Mouse (Mus musculus): ENCODE data around the gene Esyt2.
A peak's percentile ranks its signal among the peaks of the same experiment; 100 is the strongest.

Esyt2 gene

GRCm38 (mm10) chr12:116362091-116362490 lies 81.1 kb downstream of the Esyt2 start:
- DNase-seq (ENCODE audit: low spot score in 2 of 2), result no peak

DNA sequence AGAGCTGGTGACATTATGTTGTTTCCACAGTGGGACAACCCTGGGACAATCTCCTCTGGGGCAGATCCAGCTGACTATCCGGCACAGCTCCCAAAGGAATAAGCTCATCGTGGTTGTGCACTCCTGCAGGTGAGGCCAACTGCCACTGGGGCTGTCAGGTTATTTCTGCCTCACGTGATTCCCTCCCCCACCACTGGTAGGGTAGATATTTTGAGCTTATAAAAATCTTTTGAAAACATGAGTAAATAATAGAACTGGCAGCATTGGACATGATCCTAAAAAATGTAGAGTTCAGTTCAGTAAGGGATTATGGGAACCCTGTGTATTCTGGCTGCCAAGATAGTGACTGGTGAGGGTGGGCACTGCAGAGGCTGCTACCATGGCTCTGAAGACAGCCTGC lies 85.9 kb downstream of the Esyt2 start:
- no peak for DNase-seq (ENCODE audit: low spot score in 2 of 2)

- no peak for DNase-seq (ENCODE audit: low spot score in 2 of 2)
These were observed 86.3 kb downstream of the Esyt2 start for GRCm38 (mm10) chr12:116367346-116367745.

GRCm38 (mm10) chr12:116368857-116369256 lies 87.9 kb downstream of the Esyt2 start:
- DNase-seq (ENCODE audit: low spot score in 2 of 2), result no peak

GRCm38 (mm10) chr12:116383101-116383500 lies 102.1 kb downstream of the Esyt2 start:
- DNase-seq (ENCODE audit: low spot score in 2 of 2), result no peak

DNA sequence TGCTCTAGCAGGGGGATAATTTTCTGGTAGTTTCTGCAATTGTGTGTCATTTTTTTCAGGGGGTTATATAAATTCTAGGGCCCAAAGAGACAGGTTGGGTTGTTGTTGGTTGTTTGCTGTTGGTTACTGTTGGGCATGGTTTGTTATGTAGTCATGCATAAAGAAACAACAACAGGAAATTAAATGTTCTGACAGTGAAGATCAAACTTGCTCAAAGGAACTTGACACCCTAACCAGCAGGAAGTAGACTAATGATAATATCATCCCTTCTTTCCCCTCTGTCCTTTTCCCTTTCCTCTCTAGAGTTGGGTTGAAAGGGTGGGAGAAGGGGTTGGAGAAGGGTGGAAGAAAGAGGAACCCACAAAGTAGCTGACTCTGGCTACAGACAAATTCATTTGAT lies 103.0 kb downstream of the Esyt2 start:
- no peak for DNase-seq (ENCODE audit: low spot score in 2 of 2)

GRCm38 (mm10) chr12:116386802-116387201 lies 105.8 kb downstream of the Esyt2 start:
- DNase-seq (ENCODE audit: low spot score in 2 of 2), result no peak

DNA sequence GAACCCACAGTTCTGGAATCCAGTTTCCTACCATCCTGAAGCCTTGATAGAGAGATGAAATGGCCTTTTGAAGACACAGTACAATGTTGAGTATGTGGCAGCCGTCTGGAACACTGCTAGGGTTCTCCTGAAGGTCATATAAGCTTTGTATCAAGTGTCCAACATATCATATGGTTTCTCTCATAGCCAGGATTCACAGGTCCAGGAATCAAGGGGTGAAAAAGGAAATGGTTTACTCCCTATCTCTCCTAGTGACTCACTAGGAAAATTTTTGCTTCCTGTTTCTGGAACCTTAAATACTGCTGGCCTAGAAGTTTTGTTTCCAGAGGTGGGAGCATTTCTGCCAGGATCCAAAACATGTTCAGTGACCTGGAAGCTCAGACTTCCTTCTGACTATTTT lies 108.9 kb downstream of the Esyt2 start:
- no peak for DNase-seq (ENCODE audit: low spot score in 2 of 2)

GRCm38 (mm10) chr12:116394327-116394726 lies 113.3 kb downstream of the Esyt2 start:
- DNase-seq (ENCODE audit: low spot score in 2 of 2), result no peak

DNA sequence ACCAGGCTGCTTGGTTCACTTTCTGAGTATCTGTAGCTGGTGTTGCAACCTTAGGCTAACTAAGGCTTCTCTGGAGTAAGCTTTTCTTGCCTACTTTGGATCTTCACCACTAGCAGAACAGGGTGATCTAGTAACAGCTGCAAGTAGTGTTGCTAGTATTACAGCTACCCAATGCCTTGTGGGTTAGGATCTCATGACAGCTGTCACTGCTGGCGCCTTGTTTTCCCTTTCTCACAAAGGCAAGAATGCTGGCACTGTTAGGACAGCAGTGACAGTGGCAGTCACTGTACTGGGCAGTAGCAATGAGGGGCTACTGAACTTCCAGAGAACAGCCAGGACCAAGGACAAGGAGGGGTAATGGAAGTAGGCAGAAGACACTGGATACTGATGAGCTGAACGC lies 114.3 kb downstream of the Esyt2 start:
- DNase-seq (ENCODE audit: low spot score in 2 of 2), result no peak

DNA sequence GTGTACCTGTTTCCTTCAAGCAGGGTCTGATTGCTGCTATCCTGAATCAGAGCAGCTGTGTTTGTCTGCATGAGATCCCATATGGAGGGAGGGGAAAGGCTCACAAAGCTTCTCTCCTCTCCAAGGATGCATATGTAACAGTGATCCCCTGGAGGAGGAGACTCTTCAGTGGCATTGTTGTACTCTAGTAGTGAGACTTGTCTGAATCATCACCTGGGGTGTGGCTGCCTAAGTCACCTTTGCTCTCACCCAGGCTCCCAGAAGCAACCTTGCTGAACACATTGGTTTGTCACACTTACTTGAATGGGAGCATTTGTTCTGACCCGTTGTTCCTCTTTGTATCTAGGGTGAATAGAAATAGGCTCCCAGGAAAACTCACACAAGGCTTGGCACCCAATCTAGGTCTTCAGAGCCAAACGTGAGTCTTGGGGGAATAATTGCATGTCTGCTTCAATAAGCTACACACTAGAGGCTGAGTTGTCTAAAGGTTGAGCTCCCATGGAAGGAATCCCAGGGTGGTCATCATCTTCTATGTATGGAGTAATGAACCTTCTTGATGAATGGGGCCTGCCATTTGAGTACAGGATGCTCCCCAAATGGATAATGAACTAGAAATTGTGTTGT lies 115.2 kb downstream of the Esyt2 start:
- DNase-seq (ENCODE audit: low spot score in 2 of 2), result no peak

DNA sequence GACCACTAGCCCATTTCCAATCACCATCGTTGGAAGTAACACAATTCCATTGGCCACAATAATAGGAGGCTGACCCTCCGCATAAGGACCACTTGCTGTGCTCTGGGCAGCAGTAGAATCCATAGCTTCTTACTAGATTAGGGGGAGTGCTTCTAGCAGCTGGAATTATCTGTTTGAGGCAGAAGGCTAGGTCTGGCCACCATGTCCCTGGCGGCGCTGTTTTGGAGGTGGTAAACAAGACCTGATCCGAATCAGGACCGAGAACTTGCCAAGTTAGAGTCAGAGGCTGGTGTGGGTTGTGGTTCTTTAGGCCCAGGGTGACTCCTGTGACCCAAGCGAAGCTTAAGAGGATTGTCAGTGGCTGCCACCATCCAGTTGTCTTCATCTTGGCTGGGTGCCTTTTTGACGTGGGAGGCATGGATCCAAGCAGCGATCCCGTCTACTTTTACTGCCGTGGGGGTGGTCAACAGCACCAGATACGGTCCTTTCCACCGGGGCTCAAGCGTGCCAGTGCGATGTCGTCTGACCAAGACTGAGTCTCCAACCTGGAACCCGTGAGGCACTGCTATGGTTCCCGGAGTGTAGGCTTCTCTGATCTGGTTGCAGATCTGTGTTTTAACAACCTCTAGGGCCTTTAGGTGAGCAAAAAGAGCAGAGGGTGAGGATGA lies 123.2 kb downstream of the Esyt2 start:
- DNase-seq (ENCODE audit: low spot score in 2 of 2), result no peak

DNA sequence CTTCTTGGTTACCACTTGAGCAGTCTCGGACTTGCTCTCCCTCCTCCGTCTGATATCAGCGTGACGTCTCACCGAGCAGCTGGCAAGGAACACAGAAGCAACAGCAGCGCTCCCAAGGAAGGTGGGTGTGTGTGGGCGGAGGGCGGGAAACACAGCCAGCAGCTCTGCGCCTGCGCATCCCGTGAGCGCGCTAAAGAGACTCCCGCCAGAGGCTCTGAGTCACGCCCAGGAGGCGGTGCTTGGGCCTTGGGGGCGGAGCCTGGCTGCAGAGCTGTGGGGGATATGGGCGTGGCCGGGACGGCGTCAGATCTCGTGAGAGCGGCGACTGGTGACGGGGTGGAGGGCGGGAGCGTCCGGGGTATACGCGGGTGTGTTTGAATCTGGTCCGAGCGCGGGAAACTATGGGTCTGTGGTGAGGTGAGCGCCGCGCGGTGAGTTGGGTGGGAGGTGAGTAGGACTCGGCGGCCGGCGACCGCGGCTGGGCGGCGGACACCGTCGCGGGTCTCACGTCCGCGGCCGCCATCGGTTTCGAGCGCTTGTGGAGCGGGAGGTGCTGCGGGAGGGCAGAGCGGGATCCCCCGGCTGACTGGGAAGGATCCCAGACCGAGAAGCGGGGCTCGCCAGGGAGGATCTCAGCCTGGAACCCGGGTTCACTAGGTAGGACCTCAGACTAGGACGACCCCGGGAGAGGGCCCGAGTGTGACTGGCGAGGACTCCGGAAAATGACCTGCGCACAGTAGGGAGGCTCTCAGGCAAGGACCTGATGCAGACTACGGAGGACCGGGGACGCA lies 124.2 kb downstream of the Esyt2 start, which contains the start of gene Ncapg2:
TSS of gene Ncapg2 (plus strand) at position 358 of the 791 bp plus-strand sequence.
- peak; percentile 99 for DNase-seq (ENCODE audit: low spot score in 2 of 2)

- DNase-seq (ENCODE audit: low spot score in 2 of 2), result no peak
These were observed 124.8 kb downstream of the Esyt2 start for GRCm38 (mm10) chr12:116405836-116406155.

- no peak for DNase-seq (ENCODE audit: low spot score in 2 of 2)
These were observed 126.9 kb downstream of the Esyt2 start for GRCm38 (mm10) chr12:116407883-116408282.

- DNase-seq (ENCODE audit: low spot score in 2 of 2), result no peak
These were observed 133.9 kb downstream of the Esyt2 start for GRCm38 (mm10) chr12:116414941-116415340.

GRCm38 (mm10) chr12:116416514-116416913 lies 135.5 kb downstream of the Esyt2 start:
- peak in 1 of 2 experiments; percentile 10 for DNase-seq (ENCODE audit: low spot score in 2 of 2)

DNA sequence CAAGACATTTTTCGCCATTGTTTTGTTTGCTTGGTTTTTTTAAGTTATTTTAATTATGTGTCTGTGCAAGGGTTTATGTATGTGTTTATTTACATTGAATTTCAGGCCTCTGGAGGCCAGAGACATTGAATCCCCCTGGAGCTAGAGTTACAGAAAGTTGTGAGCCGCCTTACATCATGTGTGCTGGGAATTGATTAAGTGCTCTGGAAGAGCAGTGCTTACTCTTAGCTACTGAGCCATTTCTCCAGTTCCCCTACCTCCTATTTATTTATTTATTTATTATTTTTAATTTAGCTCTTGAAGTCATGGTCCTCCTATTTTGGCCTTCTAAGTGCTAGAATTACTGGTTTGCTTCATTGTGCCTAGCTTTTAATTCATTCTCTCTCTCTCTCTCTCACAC lies 140.7 kb downstream of the Esyt2 start:
- no peak for DNase-seq (ENCODE audit: low spot score in 2 of 2)

- no peak for DNase-seq (ENCODE audit: low spot score in 2 of 2)
These were observed 144.4 kb downstream of the Esyt2 start for GRCm38 (mm10) chr12:116425392-116425791.

GRCm38 (mm10) chr12:116433742-116434141 lies 152.7 kb downstream of the Esyt2 start:
- no peak for DNase-seq (ENCODE audit: low spot score in 2 of 2)

DNA sequence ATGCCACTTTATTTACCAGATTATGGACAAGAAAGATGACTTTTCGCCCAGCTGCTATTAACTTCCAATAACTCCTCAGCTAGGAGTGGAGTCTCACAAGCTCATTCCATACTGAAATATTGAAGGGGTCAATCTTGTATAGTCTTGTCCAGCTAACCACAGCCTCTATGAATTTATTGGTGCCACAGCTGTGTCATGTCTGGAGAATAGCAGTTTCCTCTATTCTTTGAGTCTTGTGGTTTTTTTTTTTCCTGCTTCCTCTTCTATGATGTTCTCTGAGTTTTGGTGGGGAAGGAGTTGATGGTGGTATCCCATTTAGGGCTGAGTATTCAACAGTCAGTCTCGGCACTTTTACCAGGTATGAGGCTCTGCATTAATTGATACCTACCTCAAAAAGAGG lies 154.2 kb downstream of the Esyt2 start:
- DNase-seq (ENCODE audit: low spot score in 2 of 2), result no peak

DNA sequence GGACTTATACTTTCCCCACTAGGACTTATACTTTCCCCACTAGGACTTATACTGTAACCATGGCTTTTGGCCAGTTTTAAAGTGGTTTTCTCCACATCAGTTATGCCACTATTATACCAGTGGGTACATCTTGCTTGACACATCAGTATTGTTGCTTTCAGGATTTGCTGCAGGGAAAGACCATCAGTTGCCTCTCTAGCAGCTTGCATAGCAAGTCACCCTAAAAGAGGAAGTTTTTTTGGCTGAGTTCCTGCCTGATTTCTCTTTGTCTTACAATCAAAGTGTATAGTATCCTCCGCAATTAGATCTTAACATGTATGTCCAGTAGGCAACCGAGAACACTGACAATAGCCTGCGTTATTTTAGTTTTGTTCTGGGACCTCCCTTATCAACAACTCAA lies 155.1 kb downstream of the Esyt2 start:
- DNase-seq (ENCODE audit: low spot score in 2 of 2), result no peak

GRCm38 (mm10) chr12:116438591-116438990 lies 157.6 kb downstream of the Esyt2 start:
- no peak for DNase-seq (ENCODE audit: low spot score in 2 of 2)
